14 mouse cellular contexts compared by ENCODE assay signal in the genomic region with DNA sequence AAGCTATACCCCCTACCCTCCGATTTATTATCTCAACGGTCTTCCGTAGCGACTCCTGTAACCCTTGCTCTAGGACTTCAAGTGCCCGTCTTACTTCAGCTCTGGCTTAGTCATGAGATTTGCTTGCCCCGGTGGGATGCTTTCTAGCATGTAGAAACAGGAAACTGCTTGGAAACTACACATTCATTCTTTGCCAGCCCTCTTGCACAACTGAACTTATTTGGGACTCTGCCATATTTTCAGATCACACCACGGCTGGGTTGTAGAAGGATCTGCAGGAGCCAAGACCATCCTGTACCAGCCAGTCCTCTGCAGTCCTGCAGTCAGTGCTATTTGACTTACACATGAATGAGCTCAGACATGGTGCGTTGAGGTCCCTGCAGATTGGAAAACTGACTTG.
DNase-seq lines count a peak whose midpoint lies in the region; ATAC-seq lines count a peak whose summit lies in the region.
"Had no signal": no experiment of that assay in that cellular context is flagged by ENCODE, and none has a peak within 500 bp of the region (broad histone marks: within the 10 kb centered on the region; RNA-seq: fewer than 3 reads in every experiment).

No protein-coding gene starts in this region.

- no peak overlapping the region for H3K9ac ChIP-seq in heart, embryonic 11.5 days (ENCODE audit: low read depth, low read length)
- H3K9ac ChIP-seq: forebrain, embryonic 12.5 days; liver, embryonic 15.5 days had no signal

- no peak overlapping the region for H3K4me2 ChIP-seq in heart, embryonic 11.5 days
- H3K4me2 ChIP-seq: forebrain, embryonic 12.5 days; liver, embryonic 15.5 days had no signal

- no peaks in the 10 kb centered on the region for H3K27me3 ChIP-seq in heart, embryonic 11.5 days (ENCODE audit: control insufficient read depth, insufficient read depth, low read length)

- no peak overlapping the region for H3K4me3 ChIP-seq in heart, embryonic 11.5 days (ENCODE audit: low read depth, low read length)
- H3K4me3 ChIP-seq in brown adipose tissue, adult 24 weeks (ENCODE audit: insufficient read depth, low read depth, low read length): no peak overlapping the region
- H3K4me3 ChIP-seq: forebrain, embryonic 12.5 days; hindbrain, embryonic 10.5 days; layer of hippocampus, adult 2 months; liver, embryonic 15.5 days had no signal

- ATAC-seq in heart, embryonic 11.5 days (replicated peaks; ENCODE audit: insufficient number of reproducible peaks, low FRiP score, low TSS enrichment): no peak

- no peaks in the 10 kb centered on the region for H3K9me3 ChIP-seq in heart, embryonic 11.5 days (replicated peaks; ENCODE audit: control insufficient read depth, low read length)
- H3K9me3 ChIP-seq: forebrain, embryonic 12.5 days; hindbrain, embryonic 10.5 days; liver, embryonic 15.5 days had no signal

- H3K36me3 ChIP-seq in heart, embryonic 11.5 days (ENCODE audit: control insufficient read depth, insufficient read depth, low read length): no peaks in the 10 kb centered on the region
- H3K36me3 ChIP-seq: forebrain, embryonic 12.5 days; hindbrain, embryonic 10.5 days; liver, embryonic 15.5 days had no signal

- peaks cover 8% of the 10 kb centered on the region for H3K4me1 ChIP-seq in heart, embryonic 11.5 days (ENCODE audit: control insufficient read depth, insufficient read depth, low read length)
- H3K4me1 ChIP-seq in brown adipose tissue, adult 24 weeks (ENCODE audit: control insufficient read depth, insufficient read depth, insufficient read length, low read length): no peaks in the 10 kb centered on the region
- H3K4me1 ChIP-seq: forebrain, embryonic 12.5 days had no signal

- 85% methylated on average over 8 of the region's 8 CpGs for WGBS in heart, embryonic 11.5 days (ENCODE audit: insufficient replicate concordance)

- H3K27ac ChIP-seq in heart, embryonic 11.5 days (ENCODE audit: low read depth, low read length): no peak overlapping the region
- H3K27ac ChIP-seq in brown adipose tissue, adult 24 weeks (replicated peaks; ENCODE audit: low read depth, low read length): 0 out of 2 replicates have a peak overlapping the region, but pooled peaks have one; percentile 1
- H3K27ac ChIP-seq: forebrain, embryonic 12.5 days; hindbrain, embryonic 10.5 days; layer of hippocampus, adult 2 months; liver, embryonic 15.5 days had no signal

- DNase-seq in heart, adult 18-20 months: peak; percentile 78 to 84
- peak; percentile 72 for DNase-seq in 3T3-L1 (ENCODE audit: low read depth, low spot score)
- DNase-seq in kidney, postnatal 36 days: peak; percentile 3 to 5
- DNase-seq in layer of hippocampus, postnatal 14 days (ENCODE audit: low spot score in 2 of 2): no peak
- DNase-seq in right cerebral cortex, postnatal 10 days (ENCODE audit: low spot score in 2 of 2): no peak
- DNase-seq in embryo, embryonic 9.5 days (ENCODE audit: extremely low spot score): no peak
- DNase-seq: cerebellum, postnatal 10 days; thymus, adult 2 months had no signal

Comparison
In these comparisons a context has a peak if more than half of its experiments do, and no peak if none do; other contexts are left out.
1. DNase-seq: peak in heart, adult 18-20 months (2 of 2), 3T3-L1 (single experiment) and kidney, postnatal 36 days (2 of 2); none in layer of hippocampus, postnatal 14 days (0 of 2), right cerebral cortex, postnatal 10 days (0 of 2) and embryo, embryonic 9.5 days (single experiment).